Mouse (Mus musculus) liver, postnatal 0 days (tissue): Measurements from ENCODE around the gene Pdzd8.

ENCODE experiments used
- CTCF ChIP-seq: sonication (generic); IDR thresholded peaks from 2 replicates; pipeline ENCODE4 v1.5.1; 2016; ENCODE audit warnings: antibody characterized with exemption, low read depth
- EP300 ChIP-seq: IDR thresholded peaks from 2 replicates; pipeline ENCODE4 v1.6.1; 2016; ENCODE audit warnings: antibody characterized with exemption, low read depth, mild to moderate bottlenecking

GRCm38 (mm10) chr19:59357878-59358277 lies 12.3 kb upstream of the Pdzd8 start:
- TF ChIP-seq CTCF (no peak), EP300 (no peak)
